Mouse (Mus musculus) thymus, adult 18-20 months (tissue): ENCODE measurements around the gene Gm17728.
"Not testable (repeated sequence)": the region's sequence is repeated elsewhere in the genome, so short reads cannot be mapped to it uniquely, and the experiment has no call there.

ENCODE experiments used
- DNase-seq, 2 experiments: peaks; one replicate each; pipeline ENCODE4 v3.0.0; 2022; ENCODE audit warnings: mixed read lengths in 2 of 2

Gene Gm17728

GRCm38 (mm10) chr17:9421760-9422159 lies at the start of gene Gm17728:
TSS of gene Gm17728 (plus strand) at chr17:9422060.
- DNase-seq, result not testable (repeated sequence)

DNA sequence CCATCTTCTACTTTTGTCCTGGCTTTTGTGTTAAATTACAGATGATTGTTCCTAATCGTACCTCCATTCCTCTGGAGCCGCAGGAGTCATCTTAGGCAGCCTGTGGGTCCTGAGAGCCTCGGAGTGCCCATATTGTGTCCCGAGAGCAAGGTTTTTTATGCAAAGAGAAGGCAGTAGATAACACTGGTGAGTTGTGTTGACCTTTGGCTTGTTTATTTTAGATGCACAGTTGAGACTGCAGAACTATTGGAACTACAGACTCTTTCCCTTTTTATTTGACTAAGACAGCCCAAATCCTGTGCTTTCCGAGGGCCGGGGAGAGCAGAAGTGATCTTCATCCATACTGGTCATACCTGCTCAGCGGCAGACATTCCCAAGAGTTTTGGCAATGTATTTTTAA lies 24.4 kb upstream of the Gm17728 start:
- DNase-seq, result no peak

DNA sequence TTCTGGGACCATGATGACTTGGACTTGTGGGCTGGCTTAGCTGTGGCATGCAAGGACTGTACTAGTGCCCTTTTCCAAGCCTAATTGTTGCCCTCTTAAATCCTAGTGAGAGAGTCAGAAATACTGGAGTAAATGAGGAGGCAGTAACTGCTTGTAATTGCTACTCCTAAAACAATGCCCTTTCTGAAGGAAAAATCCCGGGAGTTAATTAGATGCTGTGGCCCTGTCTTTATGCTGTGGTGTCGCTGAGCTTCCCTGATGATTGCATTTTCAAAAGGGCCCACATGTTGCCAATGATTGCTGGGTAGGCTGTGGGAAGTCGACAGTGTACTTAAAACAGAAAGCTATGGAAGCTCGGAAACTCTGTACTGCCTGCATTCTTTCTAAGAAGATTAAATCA lies 23.3 kb upstream of the Gm17728 start:
- no peak for DNase-seq

DNA sequence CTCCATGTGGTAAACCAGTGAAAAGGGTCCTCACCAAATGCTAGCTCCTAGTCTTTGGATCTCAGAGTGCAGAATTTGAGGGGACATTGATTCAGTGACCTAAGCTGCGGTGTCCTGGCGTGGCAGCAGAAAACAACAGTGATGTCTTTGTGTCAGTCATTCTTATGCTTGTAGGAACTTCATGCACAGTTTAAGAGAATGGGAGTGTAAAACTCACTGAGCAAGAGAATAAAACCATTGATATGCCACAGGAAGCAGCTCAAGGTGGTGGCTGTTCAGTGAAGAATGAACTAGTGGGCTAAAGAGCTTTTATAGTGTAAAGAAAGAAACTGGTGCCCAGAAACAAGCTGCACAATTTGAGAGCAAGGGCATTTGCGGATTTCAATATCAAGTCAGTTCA lies 17.9 kb upstream of the Gm17728 start:
- no peak for DNase-seq

GRCm38 (mm10) chr17:9407640-9408039 lies 14.2 kb upstream of the Gm17728 start:
- DNase-seq, result no peak

DNA sequence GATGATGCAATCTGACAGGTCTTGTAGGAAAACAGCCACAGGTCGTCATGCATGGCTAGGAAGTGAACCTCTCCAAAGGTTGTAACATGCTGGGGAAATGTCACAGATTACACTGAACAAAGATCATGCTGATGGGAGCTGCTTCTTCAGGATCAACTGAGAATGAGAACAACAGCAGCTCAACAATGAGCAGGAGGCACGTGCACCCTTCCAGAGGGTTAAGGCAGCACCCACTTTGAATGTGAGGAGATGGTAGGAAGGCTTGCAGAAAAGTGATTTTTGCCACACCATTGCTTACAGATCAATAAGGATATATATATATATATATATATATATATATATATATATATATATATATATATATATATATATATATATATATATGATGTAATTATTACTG lies 2.8 kb upstream of the Gm17728 start:
- no peak for DNase-seq

DNA sequence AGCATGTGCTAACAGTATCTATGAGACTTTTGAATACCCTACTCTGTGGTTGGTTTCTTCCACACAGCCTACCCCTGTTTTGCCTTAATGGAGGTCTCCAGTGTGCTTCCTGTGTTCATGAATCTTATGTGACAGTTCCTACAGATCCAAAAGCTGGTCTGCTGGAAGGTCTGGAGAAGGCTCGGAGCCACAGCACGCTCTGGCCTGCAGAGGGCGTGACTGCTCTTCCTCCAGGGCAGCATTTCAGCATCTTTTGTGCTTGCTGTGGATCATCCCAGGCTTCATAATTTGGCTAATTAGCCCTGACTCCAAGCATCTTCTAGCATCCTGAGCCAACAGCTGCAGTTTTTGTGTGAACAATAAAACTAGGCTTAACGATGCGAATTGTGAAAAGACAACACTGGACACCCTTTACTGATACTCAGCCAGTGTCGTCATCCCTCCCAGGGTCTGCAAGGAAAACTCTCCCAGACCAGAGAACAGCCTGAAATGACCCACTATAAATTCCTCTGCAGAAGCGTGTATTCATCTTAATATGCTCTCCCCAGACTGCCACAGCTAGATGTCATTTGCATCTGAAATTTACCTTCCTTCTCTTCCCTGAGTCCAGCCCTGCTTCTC lies 6.6 kb downstream of the Gm17728 start:
- DNase-seq, result no peak

DNA sequence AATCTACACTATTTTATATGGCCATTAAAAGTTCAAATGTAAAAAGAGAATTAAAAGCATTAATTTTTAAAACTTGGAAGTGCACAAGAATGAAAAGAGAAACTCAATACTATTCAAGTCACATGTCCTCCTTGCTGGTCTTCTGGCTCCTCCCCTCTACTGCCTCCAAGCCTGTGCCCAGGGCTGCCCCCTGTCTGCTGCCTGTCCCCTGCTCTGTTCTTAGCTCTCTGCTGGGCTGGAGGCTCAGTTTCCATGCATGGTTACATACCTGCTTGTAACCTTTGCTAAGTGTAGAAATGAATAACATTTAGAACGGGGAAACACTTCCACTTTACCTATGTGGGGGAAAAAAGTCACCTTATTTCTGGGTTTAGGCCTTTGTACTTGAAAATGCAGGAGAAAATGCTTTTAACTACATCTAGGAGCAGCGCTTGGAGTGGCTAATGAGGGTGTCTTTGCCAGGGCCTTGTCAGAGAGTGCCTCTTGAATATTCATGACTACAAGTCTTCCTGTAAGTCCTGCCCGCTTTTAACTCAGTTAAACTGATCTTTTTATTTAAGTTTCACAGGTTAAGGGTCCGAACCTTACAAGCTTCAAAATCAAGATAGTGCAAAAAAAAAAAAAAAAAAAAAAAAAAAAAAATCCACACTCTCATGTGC lies 18.3 kb downstream of the Gm17728 start:
- DNase-seq, result no peak

DNA sequence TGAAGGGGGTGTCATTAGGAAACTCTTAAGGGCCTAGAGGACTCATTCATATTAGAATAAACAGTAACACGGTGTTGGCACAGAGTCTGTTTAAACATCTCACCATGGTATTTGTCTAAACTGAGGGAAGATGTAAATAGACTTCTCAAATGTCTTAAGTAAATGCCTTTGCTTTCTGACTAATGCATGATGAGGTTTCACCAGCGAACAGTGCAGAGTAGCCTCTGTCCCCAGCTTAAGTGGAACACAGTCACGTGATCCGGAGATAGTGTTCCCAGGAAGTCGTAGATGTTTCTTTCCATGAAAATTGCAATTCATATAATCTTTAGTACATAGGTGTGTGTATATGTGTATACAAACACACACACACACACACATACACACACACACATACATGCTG lies 34.5 kb downstream of the Gm17728 start:
- DNase-seq, result no peak

DNA sequence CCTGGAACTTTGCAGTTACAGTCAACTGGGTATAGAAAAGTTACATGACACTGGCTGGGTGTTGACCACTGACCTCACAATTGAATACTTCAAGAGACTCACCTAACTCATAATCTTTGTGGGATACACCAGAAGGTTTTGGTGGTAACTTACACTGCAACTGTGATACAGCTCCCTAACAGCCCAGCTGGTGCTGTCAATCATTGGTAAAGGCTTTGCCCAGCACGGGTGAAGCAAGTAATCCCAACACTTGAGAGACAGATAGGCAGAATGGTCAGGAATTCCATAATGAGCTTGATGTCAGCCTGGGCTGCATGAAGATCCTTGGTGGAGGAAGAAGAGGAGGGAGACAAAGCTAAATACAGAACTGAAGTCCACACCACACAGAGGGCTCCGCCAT lies 39.0 kb downstream of the Gm17728 start:
- DNase-seq, result no peak
